Mouse (Mus musculus) midbrain, embryonic 10.5 days (tissue): Measurements from ENCODE around the gene Olfr747. TPM values are rescaled to one million over a fixed set of nuclear protein-coding genes. Genes with fewer than 3 reads are reported as not detected.
"Not testable (repeated sequence)": the region's sequence is repeated elsewhere in the genome, so short reads cannot be mapped to it uniquely, and the experiment has no call there.

Source experiments
- DNase-seq: peaks from one replicate; pipeline ENCODE4 v3.0.0-alpha.2; 2017; ENCODE audit warnings: low spot score
- H3K27ac ChIP-seq: fragments of 300-500 bp; sonication (generic); replicated peaks from 2 replicates; pipeline ENCODE4 v1.5.1; 2016; ENCODE audit warnings: mild to moderate bottlenecking
- H3K27me3 ChIP-seq: fragments of 300-500 bp; sonication (generic); 2 replicates; pipeline ENCODE4 v1.6.1; 2016; ENCODE audit warnings: low read depth, mild to moderate bottlenecking; ENCODE audit not compliant: poor library complexity, severe bottlenecking
- H3K36me3 ChIP-seq: fragments of 300-500 bp; sonication (generic); 2 replicates; pipeline ENCODE4 v1.6.1; 2016; ENCODE audit warnings: mild to moderate bottlenecking, moderate library complexity
- H3K4me1 ChIP-seq: fragments of 300-500 bp; sonication (generic); 2 replicates; pipeline ENCODE4 v1.6.1; 2016
- H3K4me3 ChIP-seq: fragments of 300-500 bp; sonication (generic); 2 replicates; pipeline ENCODE4 v1.5.1; 2016; ENCODE audit warnings: mild to moderate bottlenecking, moderate library complexity
- H3K9me3 ChIP-seq: fragments of 300-500 bp; sonication (generic); replicated peaks from 2 replicates; pipeline ENCODE4 v1.6.1; 2016; ENCODE audit warnings: mild to moderate bottlenecking
- WGBS: fragments of 180-500 bp; shearing (Covaris S2); methylation state at CpG from one replicate; pipeline ENCODE4 v1.1.7; 2016; 5-methylcytosine and 5-hydroxymethylcytosine counted together
- polyA plus RNA-seq: library from polyadenylated mRNA; unstranded; fragments of >200 nt; fragmentation: Nextera tagmentation; extraction: Ambion mirVana; gene quantifications from 2 replicates; pipeline ENCODE4 v1.2.1, GENCODE M21; 2016

Olfr747 gene
- polyA plus RNA-seq, result not detected in 2 replicates

- no peak within 1 kb of the TSS for H3K27ac ChIP-seq
- no peak for DNase-seq
- 94% methylated on average over 3 of the region's 3 CpGs for WGBS
- H3K9me3 ChIP-seq, result no peaks in the 10 kb centered on the region
- H3K4me1 ChIP-seq, result no peaks in the 10 kb centered on the region
- H3K27me3 ChIP-seq, result no peaks in the 10 kb centered on the region
- H3K4me3 ChIP-seq, result no peak within 1 kb of the TSS
- H3K36me3 ChIP-seq, result no peaks in the 10 kb centered on the region
Measured at GRCm38 (mm10) chr14:50693106-50693505, at the start of gene Olfr747. Gene Olfr747, minus strand, starts transcription at chr14:50693206.

- Histone ChIP-seq H3K27me3 (no peaks in the 10 kb centered on the region), H3K4me3 (no peak overlapping the region), H3K9me3 (no peaks in the 10 kb centered on the region), H3K4me1 (no peaks in the 10 kb centered on the region), H3K36me3 (no peaks in the 10 kb centered on the region), H3K27ac (no peak overlapping the region)
- no peak for DNase-seq
- 81% methylated on average over 2 of the region's 2 CpGs for WGBS
Measured at GRCm38 (mm10) chr14:50741584-50741983, 48.6 kb upstream of the Olfr747 start.

- 72% methylated on average over 2 of the region's 2 CpGs for WGBS
- H3K36me3 ChIP-seq, result no peaks in the 10 kb centered on the region
- no peak overlapping the region for H3K27ac ChIP-seq
- no peaks in the 10 kb centered on the region for H3K4me1 ChIP-seq
- H3K27me3 ChIP-seq, result no peaks in the 10 kb centered on the region
- no peak for DNase-seq
- no peaks in the 10 kb centered on the region for H3K9me3 ChIP-seq
- H3K4me3 ChIP-seq, result no peak overlapping the region
Measured at GRCm38 (mm10) chr14:50740334-50740733, 47.3 kb upstream of the Olfr747 start.

- not testable (repeated sequence) for DNase-seq, H3K27ac ChIP-seq, H3K36me3 ChIP-seq, H3K4me1 ChIP-seq, H3K4me3 ChIP-seq, H3K27me3 ChIP-seq
- WGBS, result 78% methylated on average over 4 of the region's 4 CpGs
- H3K9me3 ChIP-seq, result peaks cover 12% of the 10 kb centered on the region; the same call in 1 of the 2 replicates
Measured at GRCm38 (mm10) chr14:50722371-50722770, 29.4 kb upstream of the Olfr747 start.

GRCm38 (mm10) chr14:50719875-50720274, 26.9 kb upstream of the Olfr747 start:
- not testable (repeated sequence) for H3K36me3 ChIP-seq, H3K27me3 ChIP-seq, H3K27ac ChIP-seq, H3K4me3 ChIP-seq, DNase-seq, H3K4me1 ChIP-seq
- 92% methylated on average over 15 of the region's 15 CpGs for WGBS
- H3K9me3 ChIP-seq, result peaks cover 12% of the 10 kb centered on the region; the same call in 1 of the 2 replicates

- Histone ChIP-seq H3K27me3 (no peaks in the 10 kb centered on the region), H3K9me3 (no peaks in the 10 kb centered on the region), H3K27ac (no peak within 1 kb of the TSS), H3K4me1 (no peaks in the 10 kb centered on the region), H3K36me3 (no peaks in the 10 kb centered on the region), H3K4me3 (no peak within 1 kb of the TSS)
- WGBS, result 84% methylated on average over 1 of the region's 1 CpGs
- DNase-seq, result no peak
Measured at GRCm38 (mm10) chr14:50707073-50707472, 14.1 kb upstream of the Olfr747 start, which contains the start of gene Olfr748. Gene Olfr748, plus strand, starts transcription at chr14:50707373.

GRCm38 (mm10) chr14:50646783-50647182, 46.2 kb downstream of the Olfr747 start, which contains the start of gene Olfr746:
Gene Olfr746, plus strand, starts transcription at chr14:50647083.
- Histone ChIP-seq H3K27ac (no peak within 1 kb of the TSS), H3K27me3 (no peaks in the 10 kb centered on the region), H3K4me1 (no peaks in the 10 kb centered on the region)

GRCm38 (mm10) chr14:50639088-50639487, 53.9 kb downstream of the Olfr747 start, which contains the start of gene Olfr745:
Gene Olfr745, plus strand, starts transcription at chr14:50639388.
- H3K27me3 ChIP-seq, result no peaks in the 10 kb centered on the region
- DNase-seq, result no peak
- H3K4me1 ChIP-seq, result no peaks in the 10 kb centered on the region
- H3K36me3 ChIP-seq, result no peaks in the 10 kb centered on the region
- WGBS, result 89% methylated on average over 2 of the region's 2 CpGs
- H3K4me3 ChIP-seq, result no peak within 1 kb of the TSS
- H3K27ac ChIP-seq, result no peak within 1 kb of the TSS
- H3K9me3 ChIP-seq, result 0 out of 2 replicates have a peak, but pooled peaks cover 3% of the 10 kb centered on the region

More at GRCm38 (mm10) chr14:50646783-50647182, 46.2 kb downstream of the Olfr747 start, which contains the start of gene Olfr746:
- Histone ChIP-seq H3K9me3 (0 out of 2 replicates have a peak, but pooled peaks cover 5% of the 10 kb centered on the region), H3K36me3 (no peaks in the 10 kb centered on the region), H3K4me3 (no peak within 1 kb of the TSS)
- DNase-seq, result no peak

Other genes with a start within 250 kb of the Olfr747 start
- not detected in 2 replicates for gene Olfr740, start 247.7 kb downstream of the Olfr747 start, polyA plus RNA-seq
- not detected in 2 replicates for gene Olfr741, start 220.5 kb downstream of the Olfr747 start, polyA plus RNA-seq
- not detected in 2 replicates for gene Olfr742, start 189.6 kb downstream of the Olfr747 start, polyA plus RNA-seq
- not detected in 2 replicates for gene Olfr743, start 171.4 kb downstream of the Olfr747 start, polyA plus RNA-seq
- gene Olfr744, start 78.3 kb downstream of the Olfr747 start, polyA plus RNA-seq, result not detected in 2 replicates
- gene Olfr745, start 53.8 kb downstream of the Olfr747 start, polyA plus RNA-seq, result not detected in 2 replicates
- not detected in 2 replicates for gene Olfr746, start 46.1 kb downstream of the Olfr747 start, polyA plus RNA-seq
- not detected in 2 replicates for gene Olfr748, start 14.2 kb upstream of the Olfr747 start, polyA plus RNA-seq
- gene Olfr749, start 51.9 kb upstream of the Olfr747 start, polyA plus RNA-seq, result not detected in 2 replicates
- gene Ttc5, start 92.3 kb upstream of the Olfr747 start, polyA plus RNA-seq, result 116 and 127 TPM in 2 replicates
- gene Ccnb1ip1, start 114.5 kb upstream of the Olfr747 start, polyA plus RNA-seq, result not detected in 2 replicates
- 70.3 and 74.5 TPM in 2 replicates for gene Parp2, start 114.6 kb upstream of the Olfr747 start, polyA plus RNA-seq
- gene Tep1, start 177.4 kb upstream of the Olfr747 start, polyA plus RNA-seq, result 3.9 and 5.0 TPM in 2 replicates
- gene Klhl33, start 204.3 kb upstream of the Olfr747 start, polyA plus RNA-seq, result 0.12 and 0.14 TPM in 2 replicates
- 192 TPM in 2 replicates for gene Osgep, start 231.7 kb upstream of the Olfr747 start, polyA plus RNA-seq
- gene Apex1, start 231.8 kb upstream of the Olfr747 start, polyA plus RNA-seq, result 412 and 447 TPM in 2 replicates
- 50.4 and 55.6 TPM in 2 replicates for gene Pip4p1, start 237.7 kb upstream of the Olfr747 start, polyA plus RNA-seq
- 73.9 and 85.1 TPM in 2 replicates for gene Pnp, start 237.9 kb upstream of the Olfr747 start, polyA plus RNA-seq